Mouse (Mus musculus) heart, postnatal 0 days (tissue): ENCODE measurements at regions not wholly inside any gene's neighbourhood (a gene's known extent, or its start where the extent isn't known, plus 50 kb on each side); places are given as distances from the start of the nearest gene placed in this dataset.

ENCODE experiments used
- CTCF ChIP-seq: IDR thresholded peaks from 2 replicates; pipeline ENCODE4 v1.5.1; 2016; ENCODE audit warnings: antibody characterized with exemption, control low read depth, low read depth
- EP300 ChIP-seq: IDR thresholded peaks from 2 replicates; pipeline ENCODE4 v1.6.1; 2016; ENCODE audit warnings: antibody characterized with exemption, low read depth

GRCm38 (mm10) chr10:37711459-37711858 is 572.7 kb upstream of the Marcks start:
- no peak for TF ChIP-seq CTCF
- TF ChIP-seq EP300: no peak
